Mouse (Mus musculus): Measurements from ENCODE around the gene Zfr. TPM values are rescaled to one million over a fixed set of nuclear protein-coding genes. Genes with fewer than 3 reads are reported as not detected.
A peak's percentile ranks its signal among the peaks of the same experiment; 100 is the strongest.

The Zfr gene
- polyA plus RNA-seq, 1 experiment from 2014 or later, result 52.9 TPM

GRCm38 (mm10) chr15:12193880-12194816, 76.5 kb downstream of the Zfr start:
- DNase-seq (ENCODE audit: low spot score), result peak; percentile 74
- H3K9ac ChIP-seq (ENCODE audit: low read length), result peak overlapping the region; percentile 41

GRCm38 (mm10) chr15:12194817-12195735, 77.4 kb downstream of the Zfr start:
- 38% methylated on average over 20 of the region's 20 CpGs for WGBS
- no peak for ATAC-seq (ENCODE audit: low FRiP score, low TSS enrichment)
- DNase-seq (ENCODE audit: low spot score), result peak; percentile 35

More at GRCm38 (mm10) chr15:12193880-12194816, 76.5 kb downstream of the Zfr start:
- H3K4me2 ChIP-seq (replicated peaks; ENCODE audit: low read depth), result peak overlapping the region; percentile 29
- ATAC-seq (ENCODE audit: low FRiP score, low TSS enrichment), result peak; percentile 89
- peak overlapping the region; percentile 88 for H3K27ac ChIP-seq (replicated peaks)
- no peaks in the 10 kb centered on the region for H3K27me3 ChIP-seq (ENCODE audit: control insufficient read depth, insufficient read depth, low read length)
- WGBS, result 21% methylated on average over 25 of the region's 25 CpGs
- 0 out of 2 replicates have a peak, but pooled peaks cover 2% of the 10 kb centered on the region for H3K4me1 ChIP-seq (replicated peaks; ENCODE audit: control insufficient read depth, insufficient read depth)
- peak overlapping the region; percentile 19; the same call in 1 of the 2 replicates for H3K4me3 ChIP-seq (ENCODE audit: low read depth, low read length)
- no peaks in the 10 kb centered on the region for H3K9me3 ChIP-seq (ENCODE audit: control insufficient read depth, low read length)
- H3K36me3 ChIP-seq (ENCODE audit: control insufficient read depth, insufficient read depth, low read length), result no peaks in the 10 kb centered on the region
- TF ChIP-seq CTCF (IDR thresholded peaks at IDR 0.05; ENCODE audit: low read depth) (no peak), EP300 (optimal IDR thresholded peaks at IDR 0.05) (no peak)

GRCm38 (mm10) chr15:12195966-12196365, 78.3 kb downstream of the Zfr start:
- Histone ChIP-seq H3K27ac (replicated peaks) (no peak overlapping the region), H3K4me1 (replicated peaks; ENCODE audit: control insufficient read depth, insufficient read depth) (0 out of 2 replicates have a peak, but pooled peaks cover 2% of the 10 kb centered on the region), H3K27me3 (ENCODE audit: control insufficient read depth, insufficient read depth, low read length) (no peaks in the 10 kb centered on the region), H3K9ac (ENCODE audit: low read length) (no peak overlapping the region), H3K9me3 (ENCODE audit: control insufficient read depth, low read length) (no peaks in the 10 kb centered on the region), H3K36me3 (ENCODE audit: control insufficient read depth, insufficient read depth, low read length) (no peaks in the 10 kb centered on the region), H3K4me3 (ENCODE audit: low read depth, low read length) (no peak overlapping the region), H3K4me2 (replicated peaks; ENCODE audit: low read depth) (no peak overlapping the region)
- ATAC-seq (ENCODE audit: low FRiP score, low TSS enrichment) (no peak), DNase-seq (ENCODE audit: low spot score) (no peak)
- no peak for TF ChIP-seq CTCF (IDR thresholded peaks at IDR 0.05; ENCODE audit: low read depth)
- WGBS, result 73% methylated on average over 6 of the region's 6 CpGs

More at GRCm38 (mm10) chr15:12194817-12195735, 77.4 kb downstream of the Zfr start:
- Histone ChIP-seq H3K9ac (ENCODE audit: low read length) (peak overlapping the region; percentile 27; the same call in 1 of the 2 replicates), H3K36me3 (ENCODE audit: control insufficient read depth, insufficient read depth, low read length) (no peaks in the 10 kb centered on the region), H3K4me2 (replicated peaks; ENCODE audit: low read depth) (peak overlapping the region; percentile 29), H3K27me3 (ENCODE audit: control insufficient read depth, insufficient read depth, low read length) (no peaks in the 10 kb centered on the region), H3K4me1 (replicated peaks; ENCODE audit: control insufficient read depth, insufficient read depth) (0 out of 2 replicates have a peak, but pooled peaks cover 2% of the 10 kb centered on the region), H3K9me3 (ENCODE audit: control insufficient read depth, low read length) (no peaks in the 10 kb centered on the region), H3K27ac (replicated peaks) (peak overlapping the region; percentile 88), H3K4me3 (ENCODE audit: low read depth, low read length) (no peak overlapping the region)
- TF ChIP-seq EP300 (optimal IDR thresholded peaks at IDR 0.05) (no peak), CTCF (IDR thresholded peaks at IDR 0.05; ENCODE audit: low read depth) (no peak)

DNA sequence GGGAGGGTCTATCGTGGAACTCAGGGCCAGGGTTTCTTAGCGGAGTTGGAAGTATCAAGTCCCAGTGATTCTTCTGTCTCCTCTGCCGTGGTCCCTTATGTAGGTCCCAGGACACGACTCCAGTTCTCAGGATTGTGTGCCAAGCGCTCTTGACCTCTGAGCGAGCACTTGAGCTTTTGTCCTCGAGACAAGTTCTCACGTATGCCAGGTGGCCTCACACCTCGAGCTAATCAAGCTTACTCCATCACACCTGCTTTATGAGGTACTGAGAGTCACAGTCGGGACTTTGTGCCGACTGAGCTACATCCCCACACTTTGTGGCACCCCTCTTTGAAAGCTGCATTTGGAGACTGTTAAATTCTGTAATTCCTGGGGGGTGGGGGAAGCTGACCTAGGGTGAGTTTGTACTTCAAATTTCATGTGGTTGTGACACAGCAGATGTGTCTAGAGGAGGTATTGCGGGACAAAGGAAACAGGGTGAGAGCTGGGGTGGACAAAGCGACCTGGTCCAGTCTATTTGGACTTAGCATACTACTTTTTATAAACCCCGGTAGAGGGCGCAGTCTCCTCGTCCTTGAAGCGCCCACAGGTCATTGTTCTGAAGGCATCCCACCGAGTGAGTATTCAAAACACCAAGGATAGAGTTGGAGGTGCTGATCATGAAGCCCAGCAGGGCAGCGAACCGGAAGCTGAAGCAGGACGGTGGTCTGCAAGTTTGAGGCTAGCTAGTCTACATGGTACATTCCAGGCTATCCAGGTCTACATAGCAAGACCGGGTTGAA, 79.0 kb downstream of the Zfr start:
- H3K27me3 ChIP-seq (ENCODE audit: control insufficient read depth, insufficient read depth, low read length), result no peaks in the 10 kb centered on the region
- H3K4me3 ChIP-seq (ENCODE audit: low read depth, low read length), result no peak overlapping the region
- ATAC-seq (ENCODE audit: low FRiP score, low TSS enrichment) (peak; percentile 60), DNase-seq (ENCODE audit: low spot score) (peak; percentile 67)
- H3K9me3 ChIP-seq (ENCODE audit: control insufficient read depth, low read length), result no peaks in the 10 kb centered on the region
- TF ChIP-seq EP300 (optimal IDR thresholded peaks at IDR 0.05), result no peak
- TF ChIP-seq CTCF (IDR thresholded peaks at IDR 0.05; ENCODE audit: low read depth), result peak; percentile 86
- 0 out of 2 replicates have a peak overlapping the region, but pooled peaks have one; percentile 18 for H3K4me2 ChIP-seq (replicated peaks; ENCODE audit: low read depth)
- WGBS, result 30% methylated on average over 22 of the region's 22 CpGs
- no peak overlapping the region for H3K9ac ChIP-seq (ENCODE audit: low read length)
- no peaks in the 10 kb centered on the region for H3K36me3 ChIP-seq (ENCODE audit: control insufficient read depth, insufficient read depth, low read length)
- H3K4me1 ChIP-seq (replicated peaks; ENCODE audit: control insufficient read depth, insufficient read depth), result 0 out of 2 replicates have a peak, but pooled peaks cover 2% of the 10 kb centered on the region
- H3K27ac ChIP-seq (replicated peaks), result no peak overlapping the region

DNA sequence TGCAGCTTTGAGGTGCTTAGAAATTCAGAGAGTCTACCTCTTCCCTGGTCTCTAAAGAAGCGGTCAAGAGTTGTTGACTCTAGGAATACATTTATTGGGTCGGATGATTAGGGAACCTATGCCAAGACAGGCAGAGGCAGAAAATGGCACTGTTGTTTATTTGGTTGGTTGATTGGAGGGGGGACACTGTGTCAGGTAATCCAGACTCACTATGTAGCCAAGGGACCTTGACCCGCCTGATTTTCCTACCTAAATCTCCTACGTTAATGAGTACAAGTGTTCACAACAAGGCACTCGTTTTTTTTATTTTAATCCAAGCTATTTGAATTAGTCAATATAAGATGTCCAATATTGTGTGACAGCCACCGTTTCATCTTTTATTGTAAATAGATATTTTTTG, 79.7 kb downstream of the Zfr start:
- no peaks in the 10 kb centered on the region for H3K27me3 ChIP-seq (ENCODE audit: control insufficient read depth, insufficient read depth, low read length)
- no peak overlapping the region for H3K9ac ChIP-seq (ENCODE audit: low read length)
- TF ChIP-seq EP300 (optimal IDR thresholded peaks at IDR 0.05), result no peak
- no peak for TF ChIP-seq CTCF (IDR thresholded peaks at IDR 0.05; ENCODE audit: low read depth)
- no peak overlapping the region for H3K4me2 ChIP-seq (replicated peaks; ENCODE audit: low read depth)
- WGBS, result 80% methylated on average over 6 of the region's 6 CpGs
- H3K4me1 ChIP-seq (replicated peaks; ENCODE audit: control insufficient read depth, insufficient read depth), result 0 out of 2 replicates have a peak, but pooled peaks cover 2% of the 10 kb centered on the region
- no peak overlapping the region for H3K27ac ChIP-seq (replicated peaks)
- H3K9me3 ChIP-seq (ENCODE audit: control insufficient read depth, low read length), result no peaks in the 10 kb centered on the region
- ATAC-seq (ENCODE audit: low FRiP score, low TSS enrichment) (no peak), DNase-seq (ENCODE audit: low spot score) (no peak)
- H3K4me3 ChIP-seq (ENCODE audit: low read depth, low read length), result no peak overlapping the region
- H3K36me3 ChIP-seq (ENCODE audit: control insufficient read depth, insufficient read depth, low read length), result no peaks in the 10 kb centered on the region
